Mouse (Mus musculus) G1E (cell line): ENCODE data around the gene Tescl. TPM values are rescaled to one million over a fixed set of nuclear protein-coding genes. Genes with fewer than 3 reads are reported as not detected.

ENCODE experiments used
- ATAC-seq: 2 replicates; pipeline ENCODE4 v1.8.0; 2016; ENCODE audit warnings: mild to moderate bottlenecking; ENCODE audit not compliant: insufficient number of reproducible peaks, poor library complexity, low FRiP score, severe bottlenecking; ENCODE audit errors: extremely low read depth
- DNase-seq: peaks from one replicate; pipeline ENCODE4 v3.0.0; 2012; ENCODE audit warnings: low spot score
- H3K27me3 ChIP-seq: 2 replicates; pipeline ENCODE4 v1.6.1; 2012; ENCODE audit warnings: mild to moderate bottlenecking, low read length, inconsistent platforms; ENCODE audit not compliant: insufficient read depth
- H3K36me3 ChIP-seq: replicated peaks from 2 replicates; pipeline ENCODE3; 2012; ENCODE audit warnings: mild to moderate bottlenecking, inconsistent platforms
- H3K4me1 ChIP-seq: 2 replicates; pipeline ENCODE4 v1.6.1; 2012; ENCODE audit warnings: low read depth, low read length, inconsistent platforms, mixed read lengths; ENCODE audit not compliant: insufficient read depth
- H3K4me3 ChIP-seq: 2 replicates; pipeline ENCODE4 v1.5.1; 2012; ENCODE audit warnings: low read depth, mild to moderate bottlenecking, inconsistent platforms, low read length, moderate library complexity, mixed read lengths
- H3K9me3 ChIP-seq: replicated peaks from 2 replicates; pipeline ENCODE4 v1.6.1; 2012; ENCODE audit warnings: inconsistent platforms
- CTCF ChIP-seq: IDR thresholded peaks from 2 replicates; pipeline ENCODE4 v1.5.1; 2012; ENCODE audit warnings: low read depth, low read length, inconsistent platforms, mixed read lengths
- GATA1 ChIP-seq: IDR thresholded peaks from 2 replicates; pipeline ENCODE4 v1.6.1; 2012; ENCODE audit warnings: borderline replicate concordance, low read length, inconsistent platforms, mixed read lengths
- GATA2 ChIP-seq: IDR thresholded peaks from 2 replicates; pipeline ENCODE4 v1.6.1; 2012; ENCODE audit warnings: low read depth, low read length, inconsistent platforms, borderline replicate concordance
- POLR2AphosphoS5 ChIP-seq: IDR thresholded peaks from 2 replicates; pipeline ENCODE4 v1.6.1; 2012; ENCODE audit warnings: low read depth, low read length, inconsistent platforms; ENCODE audit not compliant: insufficient replicate concordance
- TAL1 ChIP-seq: conservative IDR thresholded peaks from 2 replicates; pipeline ENCODE4 v1.6.1; 2012; ENCODE audit warnings: low read depth, low read length, inconsistent platforms, mixed read lengths
- polyA plus RNA-seq: library from polyadenylated mRNA; stranded (reverse); fragments of >175 nt; gene quantifications from 2 replicates; pipeline ENCODE4 v1.2.3, GENCODE M21; 2012
- total RNA-seq, 2 experiments: library from RNA; stranded (forward) in 1 of 2; stranded (reverse) in 1 of 2; fragments of 200-1000 nt in 1 of 2; fragments of >200 nt in 1 of 2; fragmentation: Nextera tagmentation in 1 of 2; gene quantifications; 2 replicates each; pipeline ENCODE4 v1.2.3; 2014 to 2017

Tescl gene
- total and polyA plus RNA-seq, 3 experiments = not detected

GRCm38 (mm10) chr7:24346444-24346843 is 12.7 kb upstream of the Tescl start:
- no peak for DNase-seq

GRCm38 (mm10) chr7:24343701-24344272 is 10.1 kb upstream of the Tescl start:
- no peak for TF ChIP-seq CTCF
- TF ChIP-seq TAL1 = no peak
- no peak for TF ChIP-seq POLR2AphosphoS5
- TF ChIP-seq GATA2 = no peak
- TF ChIP-seq GATA1 = no peak
- Histone ChIP-seq H3K4me1 (no peaks in the 10 kb centered on the region), H3K27me3 (peaks cover 5% of the 10 kb centered on the region), H3K9me3 (no peaks in the 10 kb centered on the region), H3K36me3 (no peaks in the 10 kb centered on the region), H3K4me3 (no peak overlapping the region)
- DNase-seq (no peak), ATAC-seq (no peak)

More at GRCm38 (mm10) chr7:24346444-24346843, 12.7 kb upstream of the Tescl start:
- Histone ChIP-seq H3K9me3 (no peaks in the 10 kb centered on the region), H3K36me3 (no peaks in the 10 kb centered on the region), H3K4me1 (no peaks in the 10 kb centered on the region), H3K27me3 (peaks cover 16% of the 10 kb centered on the region), H3K4me3 (no peak overlapping the region)
- TF ChIP-seq CTCF (no peak), GATA2 (no peak), GATA1 (no peak), TAL1 (no peak), POLR2AphosphoS5 (no peak)
- no peak for ATAC-seq

- no peak overlapping the region for H3K4me3 ChIP-seq
- no peaks in the 10 kb centered on the region for H3K36me3 ChIP-seq
- H3K4me1 ChIP-seq = no peaks in the 10 kb centered on the region
- no peaks in the 10 kb centered on the region for H3K9me3 ChIP-seq
- TF ChIP-seq GATA2 = no peak
- no peak for TF ChIP-seq CTCF
- no peak for TF ChIP-seq GATA1
- TF ChIP-seq TAL1 = no peak
- TF ChIP-seq POLR2AphosphoS5 = no peak
- ATAC-seq (no peak), DNase-seq (no peak)
- H3K27me3 ChIP-seq = peaks cover 15% of the 10 kb centered on the region
Measured at GRCm38 (mm10) chr7:24338241-24338640, 4.5 kb upstream of the Tescl start.

- DNase-seq (no peak), ATAC-seq (no peak)
- Histone ChIP-seq H3K4me3 (no peak overlapping the region), H3K9me3 (no peaks in the 10 kb centered on the region), H3K36me3 (no peaks in the 10 kb centered on the region), H3K4me1 (no peaks in the 10 kb centered on the region), H3K27me3 (peaks cover 19% of the 10 kb centered on the region)
- TF ChIP-seq GATA2 = no peak
- no peak for TF ChIP-seq GATA1
- TF ChIP-seq TAL1 = no peak
- no peak for TF ChIP-seq CTCF
- TF ChIP-seq POLR2AphosphoS5 = no peak
Measured at GRCm38 (mm10) chr7:24335699-24336309, 2.1 kb upstream of the Tescl start.

GRCm38 (mm10) chr7:24327281-24327975 is 6.3 kb downstream of the Tescl start:
- H3K36me3 ChIP-seq = no peaks in the 10 kb centered on the region
- H3K4me1 ChIP-seq = no peaks in the 10 kb centered on the region
- peaks cover 11% of the 10 kb centered on the region for H3K9me3 ChIP-seq
- H3K4me3 ChIP-seq = no peak overlapping the region
- no peak for TF ChIP-seq GATA1
- no peak for TF ChIP-seq CTCF
- TF ChIP-seq POLR2AphosphoS5 = no peak
- no peak for TF ChIP-seq GATA2
- no peak for TF ChIP-seq TAL1
- H3K27me3 ChIP-seq = peaks cover 7% of the 10 kb centered on the region
- ATAC-seq = no peak
- DNase-seq = no peak
